Mouse (Mus musculus): ENCODE measurements at regions not wholly inside any gene's neighbourhood (a gene's known extent, or its start where the extent isn't known, plus 50 kb on each side); places are given as distances from the start of the nearest gene placed in this dataset.

- TF ChIP-seq CTCF (IDR thresholded peaks at IDR 0.05; ENCODE audit: insufficient read depth, low read length) (no peak), POLR2A (IDR thresholded peaks at IDR 0.05; ENCODE audit: borderline replicate concordance, extremely low read depth, low read depth, low read length) (no peak)
These were observed 75.7 kb downstream of the Nr2f2 start for GRCm38 (mm10) chr7:70290733-70291320.

Data from lung, adult 2 months (tissue).